Mouse (Mus musculus) CH12.LX (cell line): ENCODE measurements at regions not wholly inside any gene's neighbourhood (a gene's known extent, or its start where the extent isn't known, plus 50 kb on each side); places are given as distances from the start of the nearest gene placed in this dataset.
A peak's percentile ranks its signal among the peaks of the same experiment; 100 is the strongest.

Experiments used
- DNase-seq: peaks from one replicate; pipeline ENCODE4 v3.0.0-alpha.2; 2013; ENCODE audit errors: extremely low read depth
- H3K27ac ChIP-seq: 2 replicates; pipeline ENCODE4 v1.5.1; 2012; ENCODE audit warnings: low read depth, mild to moderate bottlenecking, control low read depth, moderate library complexity; ENCODE audit not compliant: insufficient read depth
- H3K27me3 ChIP-seq: replicated peaks from 2 replicates; pipeline ENCODE3; 2012; ENCODE audit warnings: inconsistent platforms
- H3K36me3 ChIP-seq, 2 experiments: replicated peaks in 1 of 2; 2 replicates each; pipeline versions ENCODE3 to v1.6.1; 2012; ENCODE audit warnings: inconsistent platforms in 1 of 2, low read length in 1 of 2, mild to moderate bottlenecking in 1 of 2, mixed read lengths in 1 of 2, moderate library complexity in 1 of 2; ENCODE audit not compliant: control insufficient read depth in 1 of 2, insufficient read depth in 1 of 2
- H3K4me1 ChIP-seq, 2 experiments: 2 replicates each; pipeline ENCODE4 v1.6.1; 2012; ENCODE audit warnings: inconsistent platforms in 1 of 2, moderate library complexity in 1 of 2; ENCODE audit not compliant: insufficient read depth in 2 of 2, control insufficient read depth in 1 of 2
- H3K4me2 ChIP-seq: 2 replicates; pipeline ENCODE4 v1.6.1; 2012; ENCODE audit warnings: low read depth, mild to moderate bottlenecking, control low read depth; ENCODE audit not compliant: poor library complexity, insufficient read depth, severe bottlenecking
- H3K4me3 ChIP-seq, 3 experiments: fragments of 150-350 bp in 1 of 3; sonication (generic) in 1 of 3; replicated peaks in 1 of 3; 2 replicates each; pipeline versions ENCODE3 to v1.5.1; 2011 to 2012; ENCODE audit warnings: low read depth in 2 of 3, low read length in 2 of 3, mild to moderate bottlenecking in 2 of 3, moderate library complexity in 2 of 3, control low read depth in 1 of 3, improper control_type of control experiment in 1 of 3, inconsistent platforms in 1 of 3, mixed read lengths in 1 of 3; ENCODE audit not compliant: poor library complexity in 1 of 3
- H3K79me2 ChIP-seq: replicated peaks from 2 replicates; pipeline ENCODE4 v1.6.1; 2012; ENCODE audit warnings: mild to moderate bottlenecking, moderate library complexity; ENCODE audit not compliant: control insufficient read depth, poor library complexity, insufficient read depth, severe bottlenecking; ENCODE audit errors: extremely low read depth
- H3K9ac ChIP-seq: 2 replicates; pipeline ENCODE4 v1.6.1; 2012; ENCODE audit warnings: low read depth, mild to moderate bottlenecking, control low read depth, moderate library complexity; ENCODE audit not compliant: insufficient read depth
- H3K9me3 ChIP-seq: replicated peaks from 2 replicates; pipeline ENCODE3; 2012; ENCODE audit warnings: low read length, inconsistent platforms, mixed read lengths
- BHLHE40 ChIP-seq: IDR thresholded peaks from 2 replicates; pipeline ENCODE4 v1.6.1; 2011; ENCODE audit warnings: mild to moderate bottlenecking, low read depth, low read length, improper control_type of control experiment
- CHD1 ChIP-seq: IDR thresholded peaks from 2 replicates; pipeline ENCODE4 v1.6.1; 2012; ENCODE audit warnings: low read depth, low read length, improper control_type of control experiment, inconsistent platforms
- CHD2 ChIP-seq: IDR thresholded peaks from 2 replicates; pipeline ENCODE4 v1.6.1; 2011; ENCODE audit warnings: low read length, improper control_type of control experiment
- CTCF ChIP-seq, 2 experiments: IDR thresholded peaks in 1 of 2; conservative IDR thresholded peaks in 1 of 2; 2 replicates each; pipeline ENCODE4 v1.5.1; 2011 to 2012; ENCODE audit warnings: low read depth in 2 of 2, low read length in 2 of 2, improper control_type of control experiment in 1 of 2, inconsistent platforms in 1 of 2, mild to moderate bottlenecking in 1 of 2, moderate library complexity in 1 of 2
- E2F4 ChIP-seq: IDR thresholded peaks from 2 replicates; pipeline ENCODE4 v1.6.1; 2011; ENCODE audit warnings: low read depth, low read length, improper control_type of control experiment; ENCODE audit not compliant: insufficient replicate concordance
- ETS1 ChIP-seq: conservative IDR thresholded peaks from 2 replicates; pipeline ENCODE4 v1.6.1; 2012; ENCODE audit warnings: low read depth, mild to moderate bottlenecking, inconsistent platforms, low read length, improper control_type of control experiment, moderate library complexity
- GABPA ChIP-seq: IDR thresholded peaks from 2 replicates; pipeline ENCODE4 v1.6.1; 2012; ENCODE audit warnings: low read depth, low read length, improper control_type of control experiment, inconsistent platforms; ENCODE audit not compliant: insufficient replicate concordance
- HCFC1 ChIP-seq: IDR thresholded peaks from 2 replicates; pipeline ENCODE4 v1.6.1; 2012; ENCODE audit warnings: low read depth, mild to moderate bottlenecking, inconsistent platforms, low read length, improper control_type of control experiment
- JUND ChIP-seq: conservative IDR thresholded peaks from 2 replicates; pipeline ENCODE4 v1.6.1; 2011; ENCODE audit warnings: low read depth, low read length, improper control_type of control experiment
- MAFK ChIP-seq: IDR thresholded peaks from 2 replicates; pipeline ENCODE4 v1.6.1; 2011; ENCODE audit warnings: low read length, improper control_type of control experiment; ENCODE audit not compliant: insufficient replicate concordance
- MEF2A ChIP-seq: IDR thresholded peaks from 2 replicates; pipeline ENCODE4 v1.6.1; 2014; ENCODE audit warnings: low read depth, mild to moderate bottlenecking, inconsistent platforms, low read length, improper control_type of control experiment, borderline replicate concordance
- MXI1 ChIP-seq: IDR thresholded peaks from 2 replicates; pipeline ENCODE4 v1.6.1; 2011; ENCODE audit warnings: mild to moderate bottlenecking, low read depth, low read length, improper control_type of control experiment
- MYC ChIP-seq: IDR thresholded peaks from 2 replicates; pipeline ENCODE4 v1.6.1; 2011; ENCODE audit warnings: low read depth, mild to moderate bottlenecking, improper control_type of control experiment, low read length
- NELFE ChIP-seq: IDR thresholded peaks from 2 replicates; pipeline ENCODE4 v1.6.1; 2011; ENCODE audit warnings: low read depth, low read length, improper control_type of control experiment
- PAX5 ChIP-seq: IDR thresholded peaks from 2 replicates; pipeline ENCODE4 v1.6.1; 2012; ENCODE audit warnings: low read length, inconsistent platforms, mixed read lengths
- RAD21 ChIP-seq: IDR thresholded peaks from 2 replicates; pipeline ENCODE4 v1.6.1; 2011; ENCODE audit warnings: low read depth, mild to moderate bottlenecking, low read length, improper control_type of control experiment, moderate library complexity
- RCOR1 ChIP-seq: conservative IDR thresholded peaks from 2 replicates; pipeline ENCODE4 v1.6.1; 2012; ENCODE audit warnings: low read depth, mild to moderate bottlenecking, inconsistent platforms, low read length, improper control_type of control experiment
- SMC3 ChIP-seq: IDR thresholded peaks from 2 replicates; pipeline ENCODE4 v1.6.1; 2011; ENCODE audit warnings: low read depth, low read length, improper control_type of control experiment
- TBP ChIP-seq: conservative IDR thresholded peaks from 2 replicates; pipeline ENCODE4 v1.6.1; 2011; ENCODE audit warnings: low read depth, low read length, improper control_type of control experiment
- TCF12 ChIP-seq: IDR thresholded peaks from 2 replicates; pipeline ENCODE4 v1.6.1; 2014; ENCODE audit warnings: low read depth, mild to moderate bottlenecking, inconsistent platforms, low read length, improper control_type of control experiment
- UBTF ChIP-seq: IDR thresholded peaks from 2 replicates; pipeline ENCODE4 v1.6.1; 2012; ENCODE audit warnings: low read depth, mild to moderate bottlenecking, inconsistent platforms, low read length, improper control_type of control experiment, moderate library complexity
- USF1 ChIP-seq: IDR thresholded peaks from 2 replicates; pipeline ENCODE4 v1.6.1; 2014; ENCODE audit warnings: low read depth, mild to moderate bottlenecking, inconsistent platforms, low read length, improper control_type of control experiment
- USF2 ChIP-seq: conservative IDR thresholded peaks from 2 replicates; pipeline ENCODE4 v1.6.1; 2011; ENCODE audit warnings: low read depth, low read length, improper control_type of control experiment
- ZNF384 ChIP-seq: IDR thresholded peaks from 2 replicates; pipeline ENCODE4 v1.6.1; 2012; ENCODE audit warnings: low read depth, low read length, improper control_type of control experiment, inconsistent platforms
- dilution Hi-C: fragments of 300-500 bp; cut with MboI; formaldehyde crosslinking; loops from 2 replicates; pipeline ENCODE4 v1.14.3; 2020; ENCODE audit warnings: low sequenced_read_pairs; ENCODE audit not compliant: extremely low pct_unique_long_range_greater_than_20kb, extremely low pct_ligation_motif_present
- in situ Hi-C: fragments of 300-500 bp; cut with MboI; formaldehyde crosslinking; loops from 3 replicates; pipeline ENCODE4 v1.14.3; 2019; ENCODE audit warnings: low sequenced_read_pairs, low pct_ligation_motif_present, low pct_unique_long_range_greater_than_20kb, mixed read lengths

DNA sequence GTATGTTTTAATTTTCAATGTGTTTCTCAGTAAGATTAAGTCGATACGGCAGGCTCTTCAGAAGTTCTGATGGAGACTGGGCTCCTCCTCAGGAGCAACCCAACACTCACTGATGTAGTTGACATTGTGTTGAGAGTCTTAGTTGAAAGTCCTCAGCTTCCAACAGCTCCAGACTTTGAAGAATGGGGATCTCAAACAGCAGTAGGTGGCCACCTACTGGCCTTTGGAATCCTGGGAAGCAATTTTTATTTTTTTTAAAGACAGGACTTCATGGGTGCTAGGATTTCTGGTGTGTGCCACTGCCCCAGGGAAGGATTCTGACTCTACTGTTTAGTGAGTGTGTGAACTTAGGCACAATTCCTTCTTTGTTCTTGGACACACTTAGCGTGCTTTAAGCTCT is 225.9 kb upstream of the Tbc1d5 start:
- no peak overlapping the region for H3K4me2 ChIP-seq
- H3K36me3 ChIP-seq, result no peaks in the 10 kb centered on the region
- in situ Hi-C loops, result no loop called here
- no peak for TF ChIP-seq CHD1
- TF ChIP-seq USF1, result no peak
- TF ChIP-seq MEF2A, result no peak
- TF ChIP-seq CTCF (conservative IDR thresholded peaks at IDR 0.05 in 1 of 2, IDR thresholded peaks at IDR 0.05 in 1 of 2; ENCODE audit: low read depth in 2 of 2, low read length in 2 of 2), result 0 out of 4 replicates have a peak, but pooled peaks of 1 of the 2 experiments have one; percentile 11
- TF ChIP-seq MAFK, result no peak
- TF ChIP-seq TCF12, result no peak
- H3K9ac ChIP-seq, result no peak overlapping the region
- no peaks in the 10 kb centered on the region for H3K79me2 ChIP-seq
- peaks cover 0 to 9% of the 10 kb centered on the region in 2 experiments; a peak in 2 of 4 replicates for H3K4me1 ChIP-seq
- no peak for DNase-seq
- H3K4me3 ChIP-seq, result no peak overlapping the region
- H3K9me3 ChIP-seq, result no peaks in the 10 kb centered on the region
- H3K27me3 ChIP-seq, result no peaks in the 10 kb centered on the region
- dilution Hi-C loops, result no loop called here
- H3K27ac ChIP-seq, result no peak overlapping the region

- H3K27me3 ChIP-seq, result no peaks in the 10 kb centered on the region
- in situ Hi-C loops, result no loop called here
Measured at GRCm38 (mm10) chr17:51397973-51398372, 218.8 kb upstream of the Tbc1d5 start.

GRCm38 (mm10) chr17:51393771-51394221 is 214.6 kb upstream of the Tbc1d5 start:
- no peak overlapping the region for H3K27ac ChIP-seq
- no peak for TF ChIP-seq ETS1
- no peak for TF ChIP-seq MXI1
- TF ChIP-seq TCF12, result no peak
- no peak for TF ChIP-seq BHLHE40
- no peak for TF ChIP-seq PAX5
- TF ChIP-seq MEF2A, result no peak
- TF ChIP-seq CTCF (conservative IDR thresholded peaks at IDR 0.05 in 1 of 2, IDR thresholded peaks at IDR 0.05 in 1 of 2; ENCODE audit: low read depth in 2 of 2, low read length in 2 of 2), result no peak
- no peak for TF ChIP-seq UBTF
- TF ChIP-seq USF2, result no peak
- in situ Hi-C loops, result no loop called here

More at GRCm38 (mm10) chr17:51397973-51398372, 218.8 kb upstream of the Tbc1d5 start:
- Histone ChIP-seq H3K79me2 (no peaks in the 10 kb centered on the region), H3K4me3 (no peak overlapping the region), H3K9ac (no peak overlapping the region), H3K36me3 (no peaks in the 10 kb centered on the region), H3K9me3 (no peaks in the 10 kb centered on the region), H3K27ac (no peak overlapping the region), H3K4me2 (no peak overlapping the region), H3K4me1 (peaks cover 4 to 8% of the 10 kb centered on the region in 2 experiments; a peak in 2 of 4 replicates)
- dilution Hi-C loops, result no loop called here
- DNase-seq, result no peak
- TF ChIP-seq MYC (no peak), SMC3 (no peak), TCF12 (no peak), NELFE (no peak), CHD2 (no peak), RAD21 (no peak), BHLHE40 (no peak), TBP (no peak), HCFC1 (no peak), JUND (no peak), GABPA (no peak), RCOR1 (no peak), USF2 (no peak), MXI1 (no peak), ZNF384 (no peak), CHD1 (no peak), E2F4 (no peak)

More at GRCm38 (mm10) chr17:51393771-51394221, 214.6 kb upstream of the Tbc1d5 start:
- DNase-seq, result no peak
- H3K9me3 ChIP-seq, result no peaks in the 10 kb centered on the region
- no peaks in the 10 kb centered on the region for H3K27me3 ChIP-seq
- H3K36me3 ChIP-seq, result no peaks in the 10 kb centered on the region
- no peak overlapping the region for H3K9ac ChIP-seq
- H3K4me1 ChIP-seq, result no peaks in the 10 kb centered on the region
- H3K4me3 ChIP-seq, result no peak overlapping the region
- H3K4me2 ChIP-seq, result no peak overlapping the region
- dilution Hi-C loops, result no loop called here
- H3K79me2 ChIP-seq, result no peaks in the 10 kb centered on the region
